Mouse (Mus musculus) leukemia stem cell, adult 10-12 weeks (primary cell): ENCODE data around the gene Zfp605. TPM values are rescaled to one million over a fixed set of nuclear protein-coding genes. Genes with fewer than 3 reads are reported as not detected.

Source experiments
- polyA plus RNA-seq: library from polyadenylated mRNA; stranded (reverse); fragments of >175 nt; gene quantifications from 2 replicates; pipeline ENCODE4 v1.2.3, GENCODE M21; 2012; ENCODE audit warnings: low replicate concordance

Zfp605 gene
- 0.71 and 0.83 TPM in 2 replicates for polyA plus RNA-seq

GRCm38 (mm10) chr5:110109991-110110441, at the start of gene Zfp605:
TSS of gene Zfp605 (plus strand) at chr5:110110092.

GRCm38 (mm10) chr5:110072413-110072812, 37.5 kb upstream of the Zfp605 start, which contains the start of gene Gm17655:
TSS of gene Gm17655 (minus strand) at chr5:110072513.

GRCm38 (mm10) chr5:110094030-110094846, 15.7 kb upstream of the Zfp605 start, which contains the start of gene Gm35315:
TSS of gene Gm35315 (minus strand) at chr5:110094420.

GRCm38 (mm10) chr5:110099656-110100580, 10.0 kb upstream of the Zfp605 start, which contains the start of gene Plcxd1:
TSS of gene Plcxd1 (plus strand) at chr5:110099969.

GRCm38 (mm10) chr5:110107581-110108304, 2.1 kb upstream of the Zfp605 start, which contains the start of gene Gtpbp6:
TSS of gene Gtpbp6 (minus strand) at chr5:110108197.

GRCm38 (mm10) chr5:110135293-110136086, 25.6 kb downstream of the Zfp605 start, which contains the start of gene Chfr:
TSS of gene Chfr (plus strand) at chr5:110135842.

GRCm38 (mm10) chr5:110176362-110177020, 66.6 kb downstream of the Zfp605 start, which contains the start of gene Golga3:
TSS of gene Golga3 (plus strand) at chr5:110176701.

Other genes with a start within 250 kb of the Zfp605 start
- 0.14 TPM in 1 of 2 replicates, not detected in the other for gene Gm15446, start 186.7 kb upstream of the Zfp605 start, polyA plus RNA-seq
- 1.0 TPM in 1 of 2 replicates, not detected in the other for gene Zfp932, start 113.6 kb upstream of the Zfp605 start, polyA plus RNA-seq
- not detected in 2 replicates for gene Gm17655, start 37.6 kb upstream of the Zfp605 start, polyA plus RNA-seq
- gene Gm35315, start 15.7 kb upstream of the Zfp605 start, polyA plus RNA-seq: 0.16 TPM in 1 of 2 replicates, not detected in the other
- gene Plcxd1, start 10.1 kb upstream of the Zfp605 start, polyA plus RNA-seq: 0.07 and 0.09 TPM in 2 replicates
- 42.7 and 89.3 TPM in 2 replicates for gene Gtpbp6, start 1.9 kb upstream of the Zfp605 start, polyA plus RNA-seq
- 38.6 and 84.7 TPM in 2 replicates for gene Chfr, start 25.8 kb downstream of the Zfp605 start, polyA plus RNA-seq
- 0.50 and 3.7 TPM in 2 replicates for gene Golga3, start 66.6 kb downstream of the Zfp605 start, polyA plus RNA-seq
- 5.8 and 7.4 TPM in 2 replicates for gene Ankle2, start 120.9 kb downstream of the Zfp605 start, polyA plus RNA-seq
- gene Pgam5, start 159.8 kb downstream of the Zfp605 start, polyA plus RNA-seq: 6.4 and 16.1 TPM in 2 replicates
- 33.1 and 41.7 TPM in 2 replicates for gene Pxmp2, start 176.1 kb downstream of the Zfp605 start, polyA plus RNA-seq
- gene Pole, start 176.2 kb downstream of the Zfp605 start, polyA plus RNA-seq: 13.2 and 14.5 TPM in 2 replicates
- not detected in 2 replicates for gene P2rx2, start 233.1 kb downstream of the Zfp605 start, polyA plus RNA-seq
- gene Lrcol1, start 234.6 kb downstream of the Zfp605 start, polyA plus RNA-seq: not detected in 2 replicates